Mouse (Mus musculus) gastrocnemius, adult 2 months (tissue): ENCODE measurements at regions not wholly inside any gene's neighbourhood (a gene's known extent, or its start where the extent isn't known, plus 50 kb on each side); places are given as distances from the start of the nearest gene placed in this dataset.

ENCODE experiments used
- DNase-seq: peaks from one replicate; pipeline ENCODE4 v3.0.0; 2022
- H3K27ac ChIP-seq: fragments of 200-600 bp; 2 replicates; pipeline ENCODE4 v1.8.1; 2022; ENCODE audit warnings: mild to moderate bottlenecking
- H3K4me3 ChIP-seq: fragments of 200-600 bp; 2 replicates; pipeline ENCODE4 v1.8.1; 2022; ENCODE audit warnings: mild to moderate bottlenecking, moderate library complexity
- CTCF ChIP-seq: fragments of 200-600 bp; IDR thresholded peaks from 2 replicates; pipeline ENCODE4 v1.8.1; 2022; ENCODE audit warnings: antibody characterized with exemption, mild to moderate bottlenecking, moderate library complexity
- intact Hi-C: fragments of 180-260 bp; cut with DNase I; formaldehyde crosslinking; loops from one replicate; pipeline ENCODE4 v1.15.1; 2025

DNA sequence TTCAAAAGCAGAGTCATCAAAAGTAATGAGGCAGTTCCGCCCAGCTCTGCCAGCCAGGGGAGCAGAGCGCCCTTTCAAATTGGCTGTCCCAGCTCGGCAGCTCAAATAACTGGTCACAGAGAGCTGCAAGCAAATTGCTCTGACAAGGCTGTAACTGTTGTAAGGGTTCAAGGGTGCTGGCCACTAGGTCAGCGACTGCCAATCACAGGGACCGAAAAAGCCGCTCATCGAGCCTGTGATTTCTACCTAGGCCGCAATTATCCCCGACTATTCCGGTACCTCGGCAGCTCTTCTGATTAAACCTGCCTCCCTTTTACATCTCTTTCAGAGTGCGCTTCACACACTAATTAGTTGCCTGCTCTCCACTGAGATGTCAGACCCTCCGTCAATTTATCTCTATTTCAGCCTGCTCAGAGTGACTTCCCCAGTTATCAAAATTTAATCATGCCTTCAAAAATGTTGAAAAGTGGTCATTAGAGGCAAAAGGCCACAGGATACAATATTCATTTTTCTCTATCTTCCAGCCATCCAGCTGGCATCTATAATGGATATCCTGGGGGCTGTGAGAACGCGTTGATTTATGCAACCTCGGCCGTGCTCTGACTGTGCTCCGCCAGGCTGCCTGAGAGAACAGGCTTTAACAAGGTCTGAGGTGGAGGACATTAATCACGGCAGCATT, 606.7 kb downstream of the Psat1 start:
- TF ChIP-seq CTCF = no peak
- no peak for DNase-seq
- intact Hi-C loops = no loop called here
- H3K4me3 ChIP-seq = 0 out of 2 replicates have a peak overlapping the region, but pooled peaks have one; percentile 23
- H3K27ac ChIP-seq = no peak overlapping the region

DNA sequence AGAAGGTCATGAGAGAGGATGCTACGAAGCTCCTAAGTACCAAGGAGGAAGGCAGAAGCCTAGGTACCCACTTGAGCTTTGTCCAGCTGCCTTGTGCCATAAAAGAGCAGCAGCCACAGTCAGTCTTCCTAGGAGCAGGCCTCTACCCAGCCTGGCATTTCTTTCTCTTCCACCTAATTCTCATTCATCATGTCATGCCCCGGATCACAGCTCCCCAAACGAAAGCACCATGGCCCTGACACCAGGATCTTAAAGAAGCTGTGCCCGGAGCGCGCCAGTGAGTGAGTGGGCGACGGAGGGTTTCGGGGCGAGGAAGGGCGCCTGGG, 607.2 kb downstream of the Psat1 start:
- DNase-seq = no peak
- intact Hi-C loops = no loop called here
- H3K27ac ChIP-seq = no peak overlapping the region
- TF ChIP-seq CTCF = no peak
- 0 out of 2 replicates have a peak overlapping the region, but pooled peaks have one; percentile 23 for H3K4me3 ChIP-seq

DNA sequence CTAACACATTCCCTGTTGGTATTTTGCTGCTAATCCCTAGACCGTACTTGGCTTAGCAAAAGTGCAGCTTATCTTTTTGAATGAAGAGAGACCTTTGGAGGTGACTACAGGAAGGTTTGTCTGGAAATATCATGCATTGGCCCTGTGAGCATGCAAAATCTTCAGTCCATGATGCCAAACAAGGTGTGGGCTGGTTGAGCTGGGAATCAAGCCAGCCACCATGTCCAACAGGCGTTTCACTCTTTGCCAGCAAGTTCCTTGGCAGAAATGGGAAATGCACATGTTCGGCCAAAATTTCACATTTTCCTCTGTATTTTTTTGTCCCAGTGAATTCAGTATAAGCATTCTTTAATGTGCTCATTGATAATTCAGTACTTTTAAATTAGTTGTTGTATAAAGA, 617.0 kb downstream of the Psat1 start:
- no peak for DNase-seq
- Histone ChIP-seq H3K4me3 (no peak overlapping the region), H3K27ac (no peak overlapping the region)
- intact Hi-C loops = no loop called here
- TF ChIP-seq CTCF = no peak

DNA sequence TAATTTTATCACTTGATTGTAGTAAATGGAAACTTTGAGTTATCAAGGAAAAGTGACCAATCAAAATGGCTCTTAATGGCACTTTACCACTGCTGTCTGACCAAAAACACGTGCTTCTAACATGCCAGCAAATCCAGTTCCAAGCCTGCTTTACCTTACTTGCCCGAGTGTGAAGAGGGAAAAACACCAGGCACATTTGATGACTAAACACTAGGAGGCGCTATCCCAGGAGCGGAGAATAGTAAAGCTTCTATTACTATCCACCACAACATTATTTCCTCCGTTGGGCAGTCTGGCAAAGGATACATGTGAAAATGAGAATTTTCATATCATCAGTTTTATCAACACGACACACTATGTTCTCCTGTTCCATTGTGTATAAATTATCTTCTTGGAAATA, 647.7 kb downstream of the Psat1 start:
- no peak overlapping the region for H3K27ac ChIP-seq
- no peak for DNase-seq
- intact Hi-C loops = no loop called here
- H3K4me3 ChIP-seq = no peak overlapping the region
- TF ChIP-seq CTCF = peak; percentile 38; the same call in 1 of the 2 replicates

DNA sequence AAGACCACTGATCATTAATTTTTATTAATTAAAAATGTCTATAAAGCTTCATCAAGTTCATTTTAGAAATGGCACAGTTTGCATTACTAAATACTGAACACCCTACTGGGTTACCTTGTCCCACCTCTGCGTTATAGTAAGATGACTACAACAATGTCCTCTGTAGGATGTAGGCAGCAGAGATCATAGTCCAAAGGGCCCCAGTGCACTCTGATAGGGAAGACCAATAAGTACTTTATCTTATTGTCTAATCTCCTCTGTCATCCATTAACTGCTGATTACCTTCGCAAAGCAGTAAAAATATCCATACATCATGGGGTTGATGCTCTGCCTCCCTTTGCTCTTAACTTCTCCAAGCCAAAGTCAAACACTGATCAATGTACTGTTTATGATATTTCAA, 662.1 kb downstream of the Psat1 start:
- no peak for DNase-seq
- H3K4me3 ChIP-seq = no peak overlapping the region
- no peak overlapping the region for H3K27ac ChIP-seq
- TF ChIP-seq CTCF = no peak
- intact Hi-C loops = no loop called here

DNA sequence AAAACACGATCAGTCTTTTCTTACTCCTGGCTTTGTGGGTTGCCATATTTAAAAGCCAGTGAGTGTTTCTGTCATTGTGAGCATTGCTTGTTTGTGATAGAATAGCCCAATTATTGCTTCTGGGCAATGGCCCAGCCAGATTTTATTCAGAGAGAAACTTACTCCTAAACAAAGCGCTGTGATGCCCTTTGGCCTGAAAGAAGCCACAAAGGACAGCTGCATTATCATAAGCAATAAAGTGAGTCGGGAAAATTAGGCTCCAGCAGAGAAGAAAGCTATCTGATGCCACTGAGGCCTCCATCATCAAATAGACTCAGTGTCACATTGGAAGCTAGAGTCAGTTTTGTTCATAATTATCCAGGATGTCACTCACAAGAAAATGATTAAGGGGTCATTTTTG, 644.9 kb upstream of the Tle4 start:
- intact Hi-C loops = no loop called here
- Histone ChIP-seq H3K4me3 (no peak overlapping the region), H3K27ac (no peak overlapping the region)
- no peak for DNase-seq
- TF ChIP-seq CTCF = no peak

DNA sequence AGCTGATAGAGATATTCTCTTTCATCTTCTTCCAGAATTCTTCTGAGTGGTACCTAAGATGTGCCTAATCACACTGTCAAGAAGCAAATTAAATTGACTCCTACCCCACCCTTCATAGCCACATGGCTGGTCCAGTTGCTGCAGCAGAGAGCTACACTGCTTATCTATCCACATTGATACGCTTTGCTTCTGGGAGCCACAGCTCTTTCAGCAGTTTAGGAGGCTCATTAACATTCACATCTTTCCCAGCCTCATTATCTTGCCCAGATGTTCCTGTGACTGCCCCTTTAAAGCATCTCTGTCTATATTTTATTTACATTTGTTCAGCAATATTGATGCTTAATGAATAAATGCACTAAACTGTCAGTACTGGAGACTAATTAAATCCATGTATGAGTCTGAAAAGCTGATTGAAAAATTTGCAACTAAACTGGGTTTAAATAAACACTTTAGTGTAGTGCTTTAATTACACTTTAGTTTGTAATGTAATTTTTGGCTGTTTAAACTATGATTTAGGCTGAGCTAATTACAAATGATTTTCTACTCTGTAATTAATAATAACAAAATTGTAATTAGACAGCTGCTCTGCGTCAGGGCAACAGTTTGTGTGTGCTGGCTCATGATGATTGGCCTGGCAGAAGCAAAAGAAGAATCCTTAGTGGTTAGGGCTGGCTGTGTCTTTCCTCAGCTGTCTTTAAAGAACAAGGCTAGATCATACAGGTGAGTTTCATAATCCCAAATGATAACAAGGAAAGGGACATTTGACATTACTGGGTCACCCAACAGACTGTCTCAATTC, 632.5 kb upstream of the Tle4 start:
- Histone ChIP-seq H3K27ac (no peak overlapping the region), H3K4me3 (no peak overlapping the region)
- no peak for TF ChIP-seq CTCF
- DNase-seq = no peak
- intact Hi-C loops = no loop called here

DNA sequence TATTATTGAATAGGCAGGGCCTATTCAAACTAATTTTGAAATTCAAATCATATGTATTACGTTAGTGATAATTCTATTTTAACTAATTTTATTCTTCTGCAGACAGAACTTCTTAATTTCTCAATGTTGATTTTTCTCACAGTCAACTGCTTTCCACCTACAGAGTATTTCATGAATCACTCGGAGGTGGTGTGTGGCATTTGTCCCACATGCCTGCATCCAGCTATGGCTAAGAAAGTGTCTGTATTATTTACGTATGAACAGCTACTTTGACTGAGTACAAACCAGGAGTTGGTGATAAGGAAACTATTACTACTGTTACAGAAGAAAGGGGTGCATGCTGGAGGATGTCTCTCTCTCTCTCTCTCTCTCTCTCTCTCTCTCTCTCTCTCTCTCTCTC, 619.5 kb upstream of the Tle4 start:
- H3K27ac ChIP-seq = no peak overlapping the region
- TF ChIP-seq CTCF = no peak
- no peak overlapping the region for H3K4me3 ChIP-seq
- no peak for DNase-seq
- intact Hi-C loops = no loop called here

DNA sequence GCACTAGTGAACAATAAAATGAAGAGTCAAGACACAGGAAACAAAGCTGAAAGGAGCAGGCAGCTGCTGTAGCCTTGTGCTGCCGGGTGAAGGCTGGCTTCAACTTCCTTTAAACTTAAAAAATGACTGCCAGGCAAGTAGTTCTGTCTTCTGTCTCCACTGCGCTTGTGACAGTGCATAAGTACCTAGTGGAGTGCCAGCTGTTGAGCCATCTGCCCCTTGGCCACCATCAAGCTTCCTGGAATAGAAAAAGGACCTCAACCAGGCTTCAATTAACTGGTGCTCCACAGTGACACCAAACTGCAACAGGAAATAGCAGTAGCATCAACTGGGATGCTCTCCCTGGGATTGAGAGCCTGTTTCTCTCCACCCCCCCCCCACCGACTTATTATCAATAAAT, 616.8 kb upstream of the Tle4 start:
- H3K4me3 ChIP-seq = no peak overlapping the region
- DNase-seq = no peak
- no peak for TF ChIP-seq CTCF
- intact Hi-C loops = no loop called here
- no peak overlapping the region for H3K27ac ChIP-seq

DNA sequence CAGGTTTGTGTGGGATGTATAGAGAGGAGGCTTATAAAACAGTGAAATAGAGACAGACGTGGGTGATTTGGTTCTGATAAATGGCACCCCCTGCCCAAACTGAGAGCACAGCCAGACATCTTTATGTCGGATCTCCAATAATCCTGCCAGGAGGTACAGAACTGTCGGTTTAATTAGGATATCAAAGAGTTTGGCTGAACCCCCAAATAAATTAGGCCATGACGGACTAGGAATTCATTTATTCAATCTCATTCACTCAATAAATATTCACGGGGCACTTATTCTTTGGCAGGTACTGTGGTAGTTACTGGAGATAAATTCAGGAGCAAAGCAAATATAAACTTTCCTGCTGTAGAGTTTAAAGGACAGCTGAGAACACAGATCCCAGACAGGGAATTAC, 615.0 kb upstream of the Tle4 start:
- no peak for DNase-seq
- intact Hi-C loops = no loop called here
- TF ChIP-seq CTCF = no peak
- Histone ChIP-seq H3K27ac (no peak overlapping the region), H3K4me3 (no peak overlapping the region)

DNA sequence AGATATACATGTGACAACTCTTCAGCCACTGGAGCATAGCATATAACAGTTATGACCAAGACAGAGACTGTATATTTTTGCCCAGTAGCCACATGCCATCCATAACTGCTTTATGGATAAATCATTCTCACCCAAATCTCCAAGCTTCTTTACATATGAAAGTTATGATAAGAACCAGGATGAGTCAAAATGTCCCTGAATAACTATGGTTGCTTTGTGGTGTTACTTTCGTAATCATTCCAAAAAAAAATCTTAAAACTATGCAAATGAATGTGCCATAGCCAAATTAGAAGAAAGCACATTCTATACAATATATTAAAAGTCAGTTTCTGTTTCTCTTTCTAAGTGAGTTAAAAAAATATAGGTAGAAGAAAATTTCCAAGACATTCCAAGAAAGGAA, 605.2 kb upstream of the Tle4 start:
- no peak for TF ChIP-seq CTCF
- H3K27ac ChIP-seq = no peak overlapping the region
- no peak for DNase-seq
- intact Hi-C loops = no loop called here
- H3K4me3 ChIP-seq = no peak overlapping the region

DNA sequence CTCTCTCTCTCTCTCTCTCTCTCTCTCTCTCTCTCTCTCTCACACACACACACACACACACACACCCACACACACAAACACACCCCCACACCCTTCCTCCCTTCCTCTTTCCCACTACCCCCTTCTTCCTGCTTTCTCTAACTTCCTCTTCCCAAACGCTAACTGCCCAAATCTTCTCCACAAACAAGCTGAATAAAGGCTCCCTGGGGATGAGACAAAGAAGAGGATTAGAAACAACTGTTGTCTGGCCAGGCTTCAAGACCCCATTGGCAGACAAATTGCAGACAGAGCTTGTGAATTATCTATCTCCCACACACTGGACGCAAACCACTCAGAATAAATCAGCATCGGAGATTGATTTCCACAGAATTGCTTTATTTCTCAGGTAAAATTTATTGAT, 603.4 kb upstream of the Tle4 start:
- intact Hi-C loops = no loop called here
- DNase-seq = no peak

DNA sequence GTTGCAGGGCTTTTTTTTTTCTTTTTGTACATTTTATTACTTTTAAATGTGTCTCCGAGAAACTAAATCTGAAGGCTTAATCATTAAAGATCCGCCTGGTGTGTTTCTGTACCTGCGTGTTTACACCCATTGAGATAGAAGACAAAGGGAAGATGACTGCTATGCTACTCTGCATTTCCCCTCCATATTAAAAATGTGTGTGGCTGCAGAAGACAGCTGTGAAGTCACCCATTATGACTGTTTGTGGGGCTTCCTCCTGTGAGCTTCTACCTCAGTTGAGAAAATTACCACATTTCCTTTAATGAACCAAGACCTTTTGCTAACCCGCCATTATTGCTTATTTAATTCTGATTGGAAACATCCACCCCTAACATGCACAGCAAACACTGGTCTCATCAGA, 602.9 kb upstream of the Tle4 start:
- Histone ChIP-seq H3K27ac (no peak overlapping the region), H3K4me3 (no peak overlapping the region)
- intact Hi-C loops = no loop called here
- DNase-seq = no peak
- TF ChIP-seq CTCF = no peak

More for the DNA sequence above, 603.4 kb upstream of the Tle4 start:
- Histone ChIP-seq H3K27ac (no peak overlapping the region), H3K4me3 (no peak overlapping the region)
- no peak for TF ChIP-seq CTCF

DNA sequence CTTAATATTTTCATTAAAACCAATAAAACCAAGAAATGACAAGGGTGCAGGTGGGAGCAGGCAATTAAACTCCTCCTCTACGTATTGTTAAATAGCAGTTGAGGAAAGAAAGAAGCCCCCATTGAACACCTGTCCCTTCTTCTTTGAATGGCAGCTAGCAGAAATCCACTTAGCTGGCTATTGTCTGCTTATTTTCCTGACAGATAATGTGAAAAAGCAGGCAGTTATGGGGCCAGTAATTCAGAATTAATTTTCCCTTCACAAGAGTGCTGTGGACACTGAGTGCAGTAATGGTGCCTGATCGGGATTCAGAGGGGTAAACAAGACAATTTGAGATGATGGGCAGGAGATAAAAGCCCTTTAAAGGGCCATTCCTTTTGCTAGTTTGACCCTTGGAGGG, 602.5 kb upstream of the Tle4 start:
- no peak for TF ChIP-seq CTCF
- Histone ChIP-seq H3K27ac (no peak overlapping the region), H3K4me3 (no peak overlapping the region)
- no peak for DNase-seq
- intact Hi-C loops = no loop called here
